Mouse (Mus musculus) heart, embryonic 15.5 days (tissue): Measurements from ENCODE around the gene Mon1a. TPM values are rescaled to one million over a fixed set of nuclear protein-coding genes. Genes with fewer than 3 reads are reported as not detected.
A peak's percentile ranks its signal among the peaks of the same experiment; 100 is the strongest.

ENCODE experiments used
- ATAC-seq: fragments of 200-750 bp; cut with Nextera tagmentation; replicated peaks from 2 replicates; pipeline ENCODE4 v1.8.0; 2017; ENCODE audit warnings: low read depth, moderate TSS enrichment; ENCODE audit not compliant: insufficient number of reproducible peaks, insufficient read depth, low FRiP score
- H3K27ac ChIP-seq: fragments of 300-500 bp; sonication (generic); 2 replicates; pipeline ENCODE4 v1.5.1; 2015; ENCODE audit warnings: mild to moderate bottlenecking, inconsistent platforms
- H3K27me3 ChIP-seq: fragments of 300-500 bp; sonication (generic); 2 replicates; pipeline ENCODE4 v1.6.1; 2015; ENCODE audit warnings: inconsistent platforms
- H3K36me3 ChIP-seq: fragments of 300-500 bp; sonication (generic); 2 replicates; pipeline ENCODE4 v1.6.1; 2015; ENCODE audit warnings: mild to moderate bottlenecking, inconsistent platforms
- H3K4me1 ChIP-seq: fragments of 300-500 bp; sonication (generic); replicated peaks from 2 replicates; pipeline ENCODE4 v1.6.1; 2015; ENCODE audit warnings: inconsistent platforms
- H3K4me2 ChIP-seq: fragments of 300-500 bp; sonication (generic); 2 replicates; pipeline ENCODE4 v1.6.1; 2015; ENCODE audit warnings: inconsistent platforms, mild to moderate bottlenecking, moderate library complexity
- H3K4me3 ChIP-seq: fragments of 300-500 bp; sonication (generic); 2 replicates; pipeline ENCODE4 v1.5.1; 2015; ENCODE audit warnings: mild to moderate bottlenecking, inconsistent platforms
- H3K9ac ChIP-seq: fragments of 300-500 bp; sonication (generic); 2 replicates; pipeline ENCODE4 v1.6.1; 2015; ENCODE audit warnings: mild to moderate bottlenecking, inconsistent platforms
- H3K9me3 ChIP-seq: fragments of 300-500 bp; sonication (generic); replicated peaks from 2 replicates; pipeline ENCODE4 v1.6.1; 2016; ENCODE audit warnings: inconsistent platforms
- WGBS: fragments of 180-500 bp; shearing (Covaris S2); methylation state at CpG from one replicate; pipeline ENCODE4 v1.1.7; 2015; ENCODE audit warnings: mixed read lengths; 5-methylcytosine and 5-hydroxymethylcytosine counted together
- polyA plus RNA-seq: library from polyadenylated mRNA; unstranded; fragments of >200 nt; fragmentation: Nextera tagmentation; extraction: Ambion mirVana; gene quantifications from 2 replicates; pipeline ENCODE4 v1.2.1, GENCODE M21; 2015

Gene Mon1a
- polyA plus RNA-seq, 1 experiment from 2014 or later: 8.5 TPM

GRCm38 (mm10) chr9:107927749-107928148 lies 39.8 kb downstream of the Mon1a start:
- peaks cover 46% of the 10 kb centered on the region for H3K4me1 ChIP-seq
- ATAC-seq: no peak
- no peak overlapping the region for H3K4me2 ChIP-seq
- 70% methylated on average over 5 of the region's 5 CpGs for WGBS
- no peak overlapping the region for H3K27ac ChIP-seq
- H3K4me3 ChIP-seq: no peak overlapping the region
- no peak overlapping the region for H3K9ac ChIP-seq
- H3K27me3 ChIP-seq: no peaks in the 10 kb centered on the region
- H3K9me3 ChIP-seq: no peaks in the 10 kb centered on the region
- H3K36me3 ChIP-seq: no peaks in the 10 kb centered on the region

- no peak within 1 kb of the TSS for H3K4me2 ChIP-seq
- H3K9me3 ChIP-seq: no peaks in the 10 kb centered on the region
- H3K27ac ChIP-seq: no peak within 1 kb of the TSS
- no peaks in the 10 kb centered on the region for H3K36me3 ChIP-seq
- no peak for ATAC-seq
- no peaks in the 10 kb centered on the region for H3K27me3 ChIP-seq
- H3K4me1 ChIP-seq: peaks cover 46% of the 10 kb centered on the region
- WGBS: 71% methylated on average over 3 of the region's 3 CpGs
- no peak within 1 kb of the TSS for H3K9ac ChIP-seq
- H3K4me3 ChIP-seq: no peak within 1 kb of the TSS
Observed at GRCm38 (mm10) chr9:107928169-107928568, 40.2 kb downstream of the Mon1a start, which contains the start of gene Actl11. Gene Actl11 (plus strand): TSS chr9:107928469.

- Histone ChIP-seq H3K9me3 (no peaks in the 10 kb centered on the region), H3K36me3 (no peaks in the 10 kb centered on the region), H3K27ac (no peak overlapping the region), H3K4me3 (no peak overlapping the region), H3K4me1 (peaks cover 31% of the 10 kb centered on the region), H3K9ac (no peak overlapping the region), H3K27me3 (peaks cover 32% of the 10 kb centered on the region), H3K4me2 (no peak overlapping the region)
- WGBS: 77% methylated on average over 4 of the region's 4 CpGs
- no peak for ATAC-seq
Observed at GRCm38 (mm10) chr9:107932221-107932620, 44.3 kb downstream of the Mon1a start.

GRCm38 (mm10) chr9:107934146-107934545 lies 46.2 kb downstream of the Mon1a start:
- Histone ChIP-seq H3K4me1 (peaks cover 13% of the 10 kb centered on the region), H3K36me3 (no peaks in the 10 kb centered on the region), H3K9me3 (no peaks in the 10 kb centered on the region), H3K4me2 (no peak overlapping the region), H3K27me3 (peaks cover 50% of the 10 kb centered on the region), H3K27ac (no peak overlapping the region), H3K4me3 (no peak overlapping the region), H3K9ac (no peak overlapping the region)
- ATAC-seq: no peak
- 81% methylated on average over 11 of the region's 11 CpGs for WGBS

GRCm38 (mm10) chr9:107935374-107935773 lies 47.4 kb downstream of the Mon1a start, which contains the start of gene Camkv:
Gene Camkv (plus strand): TSS chr9:107935674.
- H3K9me3 ChIP-seq: no peaks in the 10 kb centered on the region
- peak within 1 kb of the TSS; percentile 34 for H3K9ac ChIP-seq
- ATAC-seq: no peak
- H3K4me3 ChIP-seq: peak within 1 kb of the TSS; percentile 50
- H3K27me3 ChIP-seq: peaks cover 58% of the 10 kb centered on the region
- WGBS: 21% methylated on average over 3 of the region's 3 CpGs
- no peak within 1 kb of the TSS for H3K27ac ChIP-seq
- peak within 1 kb of the TSS; percentile 88 for H3K4me2 ChIP-seq
- H3K4me1 ChIP-seq: peaks cover 13% of the 10 kb centered on the region
- H3K36me3 ChIP-seq: no peaks in the 10 kb centered on the region

GRCm38 (mm10) chr9:107935790-107936214 lies 47.9 kb downstream of the Mon1a start:
- peak overlapping the region; percentile 88 for H3K4me2 ChIP-seq
- no peak overlapping the region for H3K27ac ChIP-seq
- peak overlapping the region; percentile 34 for H3K9ac ChIP-seq
- WGBS: 0% methylated on average over 41 of the region's 41 CpGs
- H3K36me3 ChIP-seq: no peaks in the 10 kb centered on the region
- H3K4me1 ChIP-seq: peaks cover 13% of the 10 kb centered on the region
- no peak for ATAC-seq
- H3K9me3 ChIP-seq: no peaks in the 10 kb centered on the region
- H3K27me3 ChIP-seq: peaks cover 58% of the 10 kb centered on the region
- peak overlapping the region; percentile 50 for H3K4me3 ChIP-seq

GRCm38 (mm10) chr9:107936215-107936822 lies 48.4 kb downstream of the Mon1a start:
- peak; percentile 15; the same call in 1 of the 2 replicates for ATAC-seq
- peak overlapping the region; percentile 50 for H3K4me3 ChIP-seq
- peaks cover 61% of the 10 kb centered on the region for H3K27me3 ChIP-seq

GRCm38 (mm10) chr9:107936831-107937230 lies 48.9 kb downstream of the Mon1a start:
- Histone ChIP-seq H3K9ac (no peak overlapping the region), H3K4me3 (no peak overlapping the region)

More at GRCm38 (mm10) chr9:107936215-107936822, 48.4 kb downstream of the Mon1a start:
- WGBS: 3% methylated on average over 29 of the region's 29 CpGs
- Histone ChIP-seq H3K9ac (peak overlapping the region; percentile 34), H3K4me2 (peak overlapping the region; percentile 88), H3K27ac (no peak overlapping the region), H3K9me3 (no peaks in the 10 kb centered on the region), H3K4me1 (peaks cover 13% of the 10 kb centered on the region), H3K36me3 (no peaks in the 10 kb centered on the region)

GRCm38 (mm10) chr9:107947241-107948194 lies 59.6 kb downstream of the Mon1a start:
- WGBS: 79% methylated on average over 31 of the region's 31 CpGs
- no peak overlapping the region for H3K4me2 ChIP-seq
- no peak for ATAC-seq
- H3K9ac ChIP-seq: no peak overlapping the region
- peaks cover 15% of the 10 kb centered on the region for H3K4me1 ChIP-seq
- H3K27me3 ChIP-seq: no peaks in the 10 kb centered on the region
- no peak overlapping the region for H3K4me3 ChIP-seq
- no peaks in the 10 kb centered on the region for H3K9me3 ChIP-seq
- no peaks in the 10 kb centered on the region for H3K36me3 ChIP-seq
- no peak overlapping the region for H3K27ac ChIP-seq

More at GRCm38 (mm10) chr9:107936831-107937230, 48.9 kb downstream of the Mon1a start:
- WGBS: 25% methylated on average over 3 of the region's 3 CpGs
- H3K27ac ChIP-seq: no peak overlapping the region
- no peak for ATAC-seq
- H3K36me3 ChIP-seq: no peaks in the 10 kb centered on the region
- no peaks in the 10 kb centered on the region for H3K9me3 ChIP-seq
- H3K27me3 ChIP-seq: peaks cover 61% of the 10 kb centered on the region
- H3K4me1 ChIP-seq: peaks cover 13% of the 10 kb centered on the region
- H3K4me2 ChIP-seq: peak overlapping the region; percentile 88; the same call in 1 of the 2 replicates

- Histone ChIP-seq H3K9me3 (no peaks in the 10 kb centered on the region), H3K4me2 (no peak overlapping the region), H3K27ac (no peak overlapping the region), H3K36me3 (no peaks in the 10 kb centered on the region), H3K4me1 (peaks cover 15% of the 10 kb centered on the region), H3K4me3 (no peak overlapping the region), H3K27me3 (no peaks in the 10 kb centered on the region), H3K9ac (no peak overlapping the region)
- 78% methylated on average over 13 of the region's 13 CpGs for WGBS
- ATAC-seq: no peak
Observed at GRCm38 (mm10) chr9:107949184-107949921, 61.4 kb downstream of the Mon1a start.

- H3K4me2 ChIP-seq: peak within 1 kb of the TSS; percentile 74
- H3K4me3 ChIP-seq: peak within 1 kb of the TSS; percentile 74
- no peaks in the 10 kb centered on the region for H3K36me3 ChIP-seq
- H3K9me3 ChIP-seq: no peaks in the 10 kb centered on the region
- H3K4me1 ChIP-seq: peaks cover 15% of the 10 kb centered on the region
- no peak for ATAC-seq
- peak within 1 kb of the TSS; percentile 65 for H3K9ac ChIP-seq
- H3K27me3 ChIP-seq: no peaks in the 10 kb centered on the region
- WGBS: 93% methylated on average over 10 of the region's 10 CpGs
- peak within 1 kb of the TSS; percentile 62 for H3K27ac ChIP-seq
Observed at GRCm38 (mm10) chr9:107949922-107950235, 61.9 kb downstream of the Mon1a start, which contains the start of gene Traip. Gene Traip (plus strand): TSS chr9:107950136.
